Mouse (Mus musculus) heart, embryonic 11.5 days (tissue): ENCODE data around the gene Pisd. TPM values are rescaled to one million over a fixed set of nuclear protein-coding genes. Genes with fewer than 3 reads are reported as not detected.
"Not testable (repeated sequence)": the region's sequence is repeated elsewhere in the genome, so short reads cannot be mapped to it uniquely, and the experiment has no call there.

Experiments used
- ATAC-seq: fragments of 200-750 bp; cut with Nextera tagmentation; replicated peaks from 2 replicates; pipeline ENCODE4 v1.8.0; 2017; ENCODE audit warnings: moderate library complexity; ENCODE audit not compliant: insufficient number of reproducible peaks, low FRiP score, low TSS enrichment
- H3K27ac ChIP-seq: fragments of 300-500 bp; sonication (generic); 2 replicates; pipeline ENCODE4 v1.5.1; 2014; ENCODE audit warnings: mild to moderate bottlenecking, low read depth, low read length
- H3K27me3 ChIP-seq: fragments of 300-500 bp; sonication (generic); 2 replicates; pipeline ENCODE4 v1.6.1; 2014; ENCODE audit warnings: mild to moderate bottlenecking, low read length, mixed read lengths; ENCODE audit not compliant: control insufficient read depth, insufficient read depth
- H3K36me3 ChIP-seq: fragments of 300-500 bp; sonication (generic); 2 replicates; pipeline ENCODE4 v1.6.1; 2014; ENCODE audit warnings: mild to moderate bottlenecking, low read length, moderate library complexity, mixed read lengths; ENCODE audit not compliant: control insufficient read depth, insufficient read depth
- H3K4me1 ChIP-seq: fragments of 300-500 bp; sonication (generic); 2 replicates; pipeline ENCODE4 v1.6.1; 2014; ENCODE audit warnings: low read length; ENCODE audit not compliant: control insufficient read depth, insufficient read depth
- H3K4me2 ChIP-seq: fragments of 300-500 bp; sonication (generic); 2 replicates; pipeline ENCODE4 v1.6.1; 2014; ENCODE audit warnings: mild to moderate bottlenecking, moderate library complexity
- H3K4me3 ChIP-seq: fragments of 300-500 bp; sonication (generic); 2 replicates; pipeline ENCODE4 v1.5.1; 2014; ENCODE audit warnings: low read depth, low read length
- H3K9ac ChIP-seq: fragments of 300-500 bp; sonication (generic); 2 replicates; pipeline ENCODE4 v1.6.1; 2014; ENCODE audit warnings: mild to moderate bottlenecking, low read depth, low read length, moderate library complexity
- H3K9me3 ChIP-seq: fragments of 300-500 bp; sonication (generic); replicated peaks from 2 replicates; pipeline ENCODE4 v1.6.1; 2016; ENCODE audit warnings: low read length; ENCODE audit not compliant: control insufficient read depth
- WGBS: fragments of 180-500 bp; shearing (Covaris S2); extraction: QIAGEN DNeasy Blood & Tissue Kit; methylation state at CpG from one replicate; pipeline ENCODE4 v1.1.7; 2014; ENCODE audit not compliant: insufficient replicate concordance; 5-methylcytosine and 5-hydroxymethylcytosine counted together
- polyA plus RNA-seq: library from polyadenylated mRNA; unstranded; fragments of >200 nt; fragmentation: Nextera tagmentation; extraction: Ambion mirVana; gene quantifications from 2 replicates; pipeline ENCODE4 v1.2.1, GENCODE M21; 2014

Gene Pisd
- polyA plus RNA-seq, 1 experiment from 2014 or later: 45.5 TPM

GRCm38 (mm10) chr5:32781596-32781995 is 3.9 kb downstream of the Pisd start:
- Histone ChIP-seq H3K27ac (no peak overlapping the region), H3K36me3 (no peaks in the 10 kb centered on the region; the same call in 1 of the 2 replicates), H3K4me3 (no peak overlapping the region), H3K4me1 (0 out of 2 replicates have a peak, but pooled peaks cover 2% of the 10 kb centered on the region), H3K9me3 (no peaks in the 10 kb centered on the region), H3K9ac (no peak overlapping the region), H3K27me3 (no peaks in the 10 kb centered on the region), H3K4me2 (no peak overlapping the region)
- 82% methylated on average over 5 of the region's 5 CpGs for WGBS
- no peak for ATAC-seq

GRCm38 (mm10) chr5:32778168-32778567 is 7.3 kb downstream of the Pisd start:
- H3K36me3 ChIP-seq: peaks cover 2% of the 10 kb centered on the region; the same call in 1 of the 2 replicates
- H3K27me3 ChIP-seq: no peaks in the 10 kb centered on the region
- no peaks in the 10 kb centered on the region for H3K4me1 ChIP-seq
- no peak overlapping the region for H3K27ac ChIP-seq
- WGBS: 80% methylated on average over 3 of the region's 3 CpGs
- no peak overlapping the region for H3K9ac ChIP-seq
- no peaks in the 10 kb centered on the region for H3K9me3 ChIP-seq
- ATAC-seq: no peak
- H3K4me3 ChIP-seq: no peak overlapping the region
- H3K4me2 ChIP-seq: no peak overlapping the region

- H3K4me1 ChIP-seq: no peaks in the 10 kb centered on the region
- no peak overlapping the region for H3K9ac ChIP-seq
- no peaks in the 10 kb centered on the region for H3K9me3 ChIP-seq
- H3K36me3 ChIP-seq: peaks cover 2% of the 10 kb centered on the region; the same call in 1 of the 2 replicates
- ATAC-seq: no peak
- H3K4me3 ChIP-seq: no peak overlapping the region
- H3K4me2 ChIP-seq: no peak overlapping the region
- 86% methylated on average over 2 of the region's 2 CpGs for WGBS
- H3K27ac ChIP-seq: no peak overlapping the region
- H3K27me3 ChIP-seq: no peaks in the 10 kb centered on the region
Observed at GRCm38 (mm10) chr5:32772361-32772760, 13.1 kb downstream of the Pisd start.

GRCm38 (mm10) chr5:32767636-32768373 is 17.6 kb downstream of the Pisd start:
- WGBS: 86% methylated on average over 4 of the region's 4 CpGs
- Histone ChIP-seq H3K36me3 (no peaks in the 10 kb centered on the region; the same call in 1 of the 2 replicates), H3K9ac (no peak overlapping the region), H3K27me3 (no peaks in the 10 kb centered on the region), H3K27ac (no peak overlapping the region), H3K4me1 (no peaks in the 10 kb centered on the region), H3K4me3 (no peak overlapping the region), H3K4me2 (no peak overlapping the region), H3K9me3 (no peaks in the 10 kb centered on the region)
- no peak for ATAC-seq

- H3K4me2 ChIP-seq: no peak overlapping the region
- ATAC-seq: no peak
- no peak overlapping the region for H3K27ac ChIP-seq
- H3K9me3 ChIP-seq: no peaks in the 10 kb centered on the region
- no peak overlapping the region for H3K4me3 ChIP-seq
- H3K9ac ChIP-seq: no peak overlapping the region
- 79% methylated on average over 3 of the region's 3 CpGs for WGBS
- H3K36me3 ChIP-seq: no peaks in the 10 kb centered on the region; the same call in 1 of the 2 replicates
- H3K27me3 ChIP-seq: no peaks in the 10 kb centered on the region
- H3K4me1 ChIP-seq: no peaks in the 10 kb centered on the region
Observed at GRCm38 (mm10) chr5:32767004-32767403, 18.4 kb downstream of the Pisd start.

GRCm38 (mm10) chr5:32761566-32762140 is 23.8 kb downstream of the Pisd start:
- 73% methylated on average over 5 of the region's 5 CpGs for WGBS
- Histone ChIP-seq H3K4me3 (no peak overlapping the region), H3K27ac (no peak overlapping the region)

GRCm38 (mm10) chr5:32760787-32761186 is 24.7 kb downstream of the Pisd start:
- 54% methylated on average over 3 of the region's 3 CpGs for WGBS
- no peaks in the 10 kb centered on the region for H3K9me3 ChIP-seq

More at GRCm38 (mm10) chr5:32761566-32762140, 23.8 kb downstream of the Pisd start:
- Histone ChIP-seq H3K36me3 (no peaks in the 10 kb centered on the region), H3K9ac (no peak overlapping the region), H3K4me1 (no peaks in the 10 kb centered on the region), H3K4me2 (no peak overlapping the region), H3K9me3 (no peaks in the 10 kb centered on the region), H3K27me3 (no peaks in the 10 kb centered on the region)
- ATAC-seq: no peak

GRCm38 (mm10) chr5:32760352-32760751 is 25.1 kb downstream of the Pisd start:
- not testable (repeated sequence) for H3K4me3 ChIP-seq, H3K9me3 ChIP-seq, H3K27me3 ChIP-seq, H3K4me1 ChIP-seq, H3K4me2 ChIP-seq, H3K9ac ChIP-seq, H3K36me3 ChIP-seq, ATAC-seq, H3K27ac ChIP-seq
- 93% methylated on average over 18 of the region's 18 CpGs for WGBS

More at GRCm38 (mm10) chr5:32760787-32761186, 24.7 kb downstream of the Pisd start:
- ATAC-seq: no peak
- Histone ChIP-seq H3K4me1 (no peaks in the 10 kb centered on the region), H3K4me2 (no peak overlapping the region), H3K27me3 (no peaks in the 10 kb centered on the region), H3K4me3 (no peak overlapping the region), H3K9ac (no peak overlapping the region), H3K36me3 (no peaks in the 10 kb centered on the region), H3K27ac (no peak overlapping the region)
